Mouse (Mus musculus) ovary, adult 2 months (tissue): ENCODE results near the gene Olfr701. TPM values are rescaled to one million over a fixed set of nuclear protein-coding genes. Genes with fewer than 3 reads are reported as not detected.

Source experiments
- polyA plus RNA-seq: library from polyadenylated mRNA; depleted of rRNA; stranded (reverse); fragments of >200 nt; gene quantifications from 2 replicates; pipeline ENCODE4 v1.2.3, GENCODE M21; 2012; rRNA removed

Olfr701 gene
- 0.15 TPM in 1 of 2 replicates, not detected in the other for polyA plus RNA-seq

GRCm38 (mm10) chr7:106813829-106814228 lies at the start of gene Olfr701:
Olfr701 (plus strand) TSS chr7:106814129.

GRCm38 (mm10) chr7:106793098-106793497 lies 20.8 kb upstream of the Olfr701 start, which contains the start of gene Olfr699:
Olfr699 (minus strand) TSS chr7:106793198.

GRCm38 (mm10) chr7:106808734-106809133 lies 5.2 kb upstream of the Olfr701 start, which contains the start of gene Olfr700:
Olfr700 (minus strand) TSS chr7:106808834.

GRCm38 (mm10) chr7:106833793-106834192 lies 19.9 kb downstream of the Olfr701 start, which contains the start of gene Olfr702:
Olfr702 (minus strand) TSS chr7:106833893.

GRCm38 (mm10) chr7:106843060-106843459 lies 29.1 kb downstream of the Olfr701 start, which contains the start of gene Olfr703:
Olfr703 (plus strand) TSS chr7:106843360.

GRCm38 (mm10) chr7:106862885-106863284 lies 49.0 kb downstream of the Olfr701 start, which contains the start of gene Olfr704:
Olfr704 (plus strand) TSS chr7:106863185.

Other genes with a start within 250 kb of the Olfr701 start
- not detected in 2 replicates for gene Olfr693, start 133.5 kb upstream of the Olfr701 start, polyA plus RNA-seq
- not detected in 2 replicates for gene Olfr694, start 122.3 kb upstream of the Olfr701 start, polyA plus RNA-seq
- gene Olfr695, start 97.7 kb upstream of the Olfr701 start, polyA plus RNA-seq = not detected in 2 replicates
- gene Olfr697, start 71.7 kb upstream of the Olfr701 start, polyA plus RNA-seq = not detected in 2 replicates
- gene Olfr698, start 58.7 kb upstream of the Olfr701 start, polyA plus RNA-seq = not detected in 2 replicates
- gene Olfr699, start 20.9 kb upstream of the Olfr701 start, polyA plus RNA-seq = not detected in 2 replicates
- not detected in 2 replicates for gene Olfr700, start 5.3 kb upstream of the Olfr701 start, polyA plus RNA-seq
- not detected in 2 replicates for gene Olfr702, start 19.8 kb downstream of the Olfr701 start, polyA plus RNA-seq
- gene Olfr703, start 29.2 kb downstream of the Olfr701 start, polyA plus RNA-seq = not detected in 2 replicates
- not detected in 2 replicates for gene Olfr704, start 49.1 kb downstream of the Olfr701 start, polyA plus RNA-seq
- not detected in 2 replicates for gene Olfr705, start 62.8 kb downstream of the Olfr701 start, polyA plus RNA-seq
- not detected in 2 replicates for gene Olfr706, start 74.0 kb downstream of the Olfr701 start, polyA plus RNA-seq
- not detected in 2 replicates for gene Olfr707, start 87.1 kb downstream of the Olfr701 start, polyA plus RNA-seq
- gene Olfr1532-ps1, start 93.9 kb downstream of the Olfr701 start, polyA plus RNA-seq = not detected in 2 replicates
- not detected in 2 replicates for gene Olfr709-ps1, start 118.1 kb downstream of the Olfr701 start, polyA plus RNA-seq
- not detected in 2 replicates for gene Olfr710, start 134.2 kb downstream of the Olfr701 start, polyA plus RNA-seq
- gene Olfr6, start 149.8 kb downstream of the Olfr701 start, polyA plus RNA-seq = not detected in 2 replicates
- not detected in 2 replicates for gene Olfr711, start 161.3 kb downstream of the Olfr701 start, polyA plus RNA-seq
- not detected in 2 replicates for gene Olfr2, start 191.9 kb downstream of the Olfr701 start, polyA plus RNA-seq
- not detected in 2 replicates for gene Olfr713, start 217.0 kb downstream of the Olfr701 start, polyA plus RNA-seq